Mouse (Mus musculus): ENCODE data around the gene E4f1. TPM values are rescaled to one million over a fixed set of nuclear protein-coding genes. Genes with fewer than 3 reads are reported as not detected.

Gene E4f1
- total RNA-seq, 2 experiments from 2014 or later, result 15.6 to 15.9 TPM

DNA sequence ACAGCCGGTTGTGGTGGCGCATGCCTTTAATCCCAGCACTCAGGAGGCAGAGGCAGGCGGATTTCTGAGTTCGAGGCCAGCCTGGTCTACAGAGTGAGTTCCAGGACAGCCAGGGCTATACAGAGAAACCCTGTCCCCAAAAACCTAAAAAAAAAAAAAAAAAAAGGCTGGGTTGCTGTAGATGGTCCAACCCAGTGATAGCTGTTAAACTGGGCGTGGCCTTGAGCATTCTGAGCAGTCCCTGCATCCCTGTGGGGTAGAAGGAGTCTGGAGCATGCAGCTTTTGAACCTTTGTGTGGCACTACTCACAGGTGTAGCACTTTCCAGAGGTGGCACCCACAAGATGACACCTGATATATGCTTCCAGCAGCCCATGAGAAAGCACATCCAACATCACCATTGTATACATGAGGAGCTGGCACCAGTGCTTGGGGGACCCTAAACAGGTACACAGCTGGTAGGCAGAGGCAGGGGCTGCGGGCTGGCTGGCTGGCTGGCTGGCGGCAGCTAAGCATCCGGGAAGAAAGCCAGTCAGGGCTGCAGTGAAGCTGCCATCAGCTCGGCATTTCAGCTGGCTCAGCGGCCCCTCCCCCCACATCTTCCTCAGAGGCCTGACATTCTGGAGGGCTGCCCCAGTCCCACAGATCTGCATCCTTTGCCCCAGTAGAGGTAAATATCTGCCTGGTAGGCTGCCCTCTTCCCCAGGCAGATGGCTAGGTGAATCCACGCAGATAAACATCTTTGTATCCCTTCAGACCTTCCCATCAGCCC is 15.2 kb upstream of the E4f1 start:
- peak; percentile 38 to 48 for DNase-seq
- intact Hi-C loops (cut with DNase I), result no loop called here

DNA sequence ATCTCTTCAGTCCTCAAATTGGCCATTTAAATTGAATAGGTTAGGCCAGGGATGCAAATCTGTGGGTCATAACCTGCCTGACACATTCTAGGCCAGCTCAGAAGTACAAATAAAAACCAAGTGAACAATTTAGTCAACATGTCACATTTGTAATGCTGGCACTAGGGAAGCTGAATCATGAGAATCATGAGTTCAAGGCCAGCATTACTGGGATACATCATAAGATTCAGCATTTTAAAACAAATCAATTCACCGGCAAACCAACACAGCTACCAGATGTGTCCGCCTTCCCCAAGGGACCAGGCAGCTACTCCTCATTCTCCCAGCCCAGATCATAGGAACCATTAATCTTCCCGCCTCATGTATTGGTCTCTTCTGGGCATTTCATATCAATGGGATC is 13.4 kb upstream of the E4f1 start:
- intact Hi-C loops (cut with DNase I), result loop anchor here (5.0 kb wide), 1 partner anchor 44 kb away; the partner anchor contains the start of gene Traf7

DNA sequence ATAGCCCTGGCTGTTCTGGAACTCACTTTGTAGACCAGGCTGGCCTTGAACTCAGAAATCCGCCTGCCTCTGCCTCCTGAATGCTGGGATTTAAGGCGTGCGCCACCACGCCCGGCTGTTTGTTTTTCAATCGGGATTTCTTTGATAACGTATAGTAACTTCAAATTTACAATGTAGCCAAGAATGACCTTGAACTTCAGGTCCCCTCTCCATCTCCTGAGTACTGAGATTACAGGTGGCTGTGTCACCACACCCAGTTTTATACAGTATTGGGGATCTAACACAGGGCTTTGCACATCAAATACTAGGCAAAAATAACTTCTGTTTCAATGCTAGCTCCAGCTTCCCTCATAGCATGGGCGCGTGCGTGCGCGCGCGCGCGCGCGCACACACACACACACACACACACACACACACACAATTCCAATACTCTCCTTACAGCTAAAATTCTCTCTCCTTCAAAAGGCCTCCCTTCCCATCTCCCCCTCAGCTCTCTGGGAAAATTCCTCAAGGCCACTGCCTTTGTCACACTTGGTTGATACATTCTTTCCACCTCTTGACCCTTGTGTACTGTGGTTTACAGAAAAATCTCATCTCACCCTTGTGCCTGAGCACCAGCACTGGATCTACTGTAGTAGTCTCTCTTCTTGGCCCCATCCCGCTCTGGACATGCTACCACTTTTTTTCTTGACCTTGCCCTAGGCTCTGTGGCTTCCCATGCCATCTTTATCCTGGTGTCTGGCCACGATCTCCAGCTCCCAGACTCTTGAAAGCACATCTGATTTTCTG is 11.1 kb upstream of the E4f1 start:
- intact Hi-C loops (cut with DNase I), result loop anchor here (5.0 kb wide), 1 partner anchor 46 kb away; the partner anchor contains the start of gene Traf7
- DNase-seq, result no peak

More for the DNA sequence above, 13.4 kb upstream of the E4f1 start:
- no peak for DNase-seq

DNA sequence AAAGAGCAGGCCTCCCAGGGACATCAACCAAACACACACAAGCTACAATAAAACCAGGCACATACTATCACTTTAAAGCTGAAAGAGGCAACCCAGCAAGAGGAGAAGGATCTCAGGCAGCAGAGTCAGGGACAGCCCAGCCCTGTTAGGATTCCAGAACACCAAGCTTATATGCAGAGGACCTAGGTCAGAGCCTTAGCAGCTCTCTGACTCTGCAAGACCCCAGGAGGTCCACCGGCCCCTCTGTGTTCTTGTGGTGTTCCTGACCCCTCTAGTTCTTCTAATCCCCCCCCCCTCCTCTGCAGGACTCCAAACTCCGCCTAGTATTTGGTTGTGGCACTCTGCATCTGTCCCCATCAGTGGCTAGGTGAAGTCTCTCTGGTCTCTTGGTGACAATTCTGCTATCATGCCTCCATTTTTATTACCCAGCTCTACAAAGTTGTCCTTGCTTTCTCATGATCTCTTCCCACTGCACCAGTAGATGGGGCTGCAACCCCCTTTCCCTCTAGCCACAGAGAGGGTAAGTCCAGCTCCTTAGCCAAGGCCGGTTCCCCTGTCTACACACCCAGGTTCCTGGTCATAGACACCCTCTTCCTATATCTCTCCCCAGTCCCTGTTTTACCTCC is 10.2 kb upstream of the E4f1 start:
- intact Hi-C loops (cut with DNase I), result loop anchor here (5.0 kb wide), 1 partner anchor 47 kb away; the partner anchor contains the start of gene Traf7
- no peak for DNase-seq

DNA sequence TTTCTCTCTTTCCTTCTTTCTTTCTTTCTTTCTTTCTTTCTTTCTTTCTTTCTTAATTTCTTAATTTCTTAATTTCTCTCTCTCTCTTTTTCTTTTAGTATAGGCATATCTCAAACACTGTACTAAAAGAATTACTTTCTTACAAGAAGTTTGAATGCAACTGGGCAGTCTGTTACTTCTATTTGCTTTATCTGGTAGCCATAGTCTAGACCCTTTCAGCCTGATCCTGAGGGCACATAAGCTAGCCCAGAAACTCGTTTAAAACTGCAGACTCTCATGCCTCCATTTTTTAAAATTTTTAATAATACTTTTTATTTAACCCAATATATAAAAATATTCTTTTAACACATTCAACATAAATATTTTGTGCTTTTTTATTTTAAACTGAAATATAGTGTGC is 9.3 kb upstream of the E4f1 start:
- no peak for DNase-seq
- intact Hi-C loops (cut with DNase I), result loop anchor here (2.0 to 5.0 kb wide), 2 partner anchors 33 to 188 kb away; partner anchors contain the start of gene Zfp598

- intact Hi-C loops (cut with DNase I), result loop anchor here (2.0 to 5.0 kb wide), 2 partner anchors 34 to 188 kb away; partner anchors contain the start of gene Zfp598
- peak; percentile 98 to 99 for DNase-seq
Measured at GRCm38 (mm10) chr17:24478663-24479380, 8.7 kb upstream of the E4f1 start, which contains the start of gene Mlst8. TSS of gene Mlst8 (minus strand) at chr17:24479078.

GRCm38 (mm10) chr17:24477985-24478600 is 8.0 kb upstream of the E4f1 start:
- intact Hi-C loops (cut with DNase I), result loop anchor here (2.0 to 5.0 kb wide), 2 partner anchors 35 to 189 kb away; partner anchors contain the start of gene Zfp598

GRCm38 (mm10) chr17:24477053-24477984 is 7.2 kb upstream of the E4f1 start:
- DNase-seq, result no peak
- intact Hi-C loops (cut with DNase I), result loop anchor here (5.0 kb wide), 1 partner anchor 190 kb away; the partner anchor contains the start of gene Zfp598

More at GRCm38 (mm10) chr17:24477985-24478600, 8.0 kb upstream of the E4f1 start:
- no peak for DNase-seq

DNA sequence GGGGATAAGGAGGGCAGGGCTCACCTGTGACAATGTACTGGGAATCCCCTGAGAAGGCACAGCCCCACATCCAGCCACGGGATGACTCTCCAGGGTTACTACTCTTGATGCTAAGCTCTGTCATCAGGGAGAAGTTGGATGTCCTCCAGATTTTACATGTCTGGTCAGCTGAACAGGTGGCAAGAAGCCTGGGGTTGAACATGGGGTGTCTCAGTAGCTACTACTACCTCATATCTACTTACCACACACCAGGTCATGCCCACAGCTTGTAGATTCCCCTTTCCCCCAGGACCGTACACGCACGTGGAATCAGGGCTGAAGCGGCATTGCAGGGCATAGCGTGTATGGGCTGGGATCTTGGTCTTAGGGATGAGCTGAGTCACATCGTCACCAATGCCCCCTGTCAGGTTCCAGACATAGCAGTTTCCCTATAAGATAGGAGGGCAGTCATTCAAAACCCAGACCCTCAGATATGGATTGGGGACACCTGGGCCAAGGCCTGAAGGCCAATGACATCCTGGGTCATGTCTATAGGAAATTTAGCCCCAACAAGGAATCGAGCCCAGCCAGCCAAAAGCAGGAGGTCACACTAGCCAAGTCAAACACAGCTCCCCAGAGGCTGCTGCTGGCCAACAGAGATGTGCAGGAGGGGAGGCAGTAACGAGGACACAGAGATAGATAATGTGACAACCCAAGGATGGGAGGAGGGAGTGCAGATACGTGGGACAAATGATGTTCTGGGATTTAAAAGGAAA is 6.1 kb upstream of the E4f1 start:
- intact Hi-C loops (cut with DNase I), result loop anchor here (5.0 kb wide), 1 partner anchor 191 kb away; the partner anchor contains the start of gene Zfp598
- DNase-seq, result no peak

GRCm38 (mm10) chr17:24475586-24475985 is 5.5 kb upstream of the E4f1 start:
- intact Hi-C loops (cut with DNase I), result loop anchor here (5.0 kb wide), 1 partner anchor 192 kb away; the partner anchor contains the start of gene Zfp598
- DNase-seq, result no peak

DNA sequence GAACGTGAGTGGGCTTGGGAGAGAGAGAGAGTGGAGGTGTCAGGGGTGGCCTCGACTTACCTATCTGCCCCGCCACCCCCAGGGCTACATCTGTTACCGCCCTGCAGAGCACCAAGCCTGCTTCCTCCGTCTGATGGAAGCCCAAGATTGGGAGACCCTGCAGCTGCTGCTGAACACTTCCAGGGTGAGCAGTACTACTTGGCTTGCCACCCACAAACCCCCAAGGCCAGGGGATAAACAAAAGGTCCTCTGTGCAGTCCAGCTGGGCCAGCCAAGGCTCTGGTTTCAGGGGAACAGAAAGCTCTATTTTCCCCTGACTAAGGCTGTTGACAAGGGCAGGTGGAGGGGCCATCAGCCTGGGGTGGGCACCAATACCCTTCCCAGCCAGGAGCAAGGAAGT is 4.4 kb upstream of the E4f1 start:
- DNase-seq, result no peak
- intact Hi-C loops (cut with DNase I), result no loop called here

DNA sequence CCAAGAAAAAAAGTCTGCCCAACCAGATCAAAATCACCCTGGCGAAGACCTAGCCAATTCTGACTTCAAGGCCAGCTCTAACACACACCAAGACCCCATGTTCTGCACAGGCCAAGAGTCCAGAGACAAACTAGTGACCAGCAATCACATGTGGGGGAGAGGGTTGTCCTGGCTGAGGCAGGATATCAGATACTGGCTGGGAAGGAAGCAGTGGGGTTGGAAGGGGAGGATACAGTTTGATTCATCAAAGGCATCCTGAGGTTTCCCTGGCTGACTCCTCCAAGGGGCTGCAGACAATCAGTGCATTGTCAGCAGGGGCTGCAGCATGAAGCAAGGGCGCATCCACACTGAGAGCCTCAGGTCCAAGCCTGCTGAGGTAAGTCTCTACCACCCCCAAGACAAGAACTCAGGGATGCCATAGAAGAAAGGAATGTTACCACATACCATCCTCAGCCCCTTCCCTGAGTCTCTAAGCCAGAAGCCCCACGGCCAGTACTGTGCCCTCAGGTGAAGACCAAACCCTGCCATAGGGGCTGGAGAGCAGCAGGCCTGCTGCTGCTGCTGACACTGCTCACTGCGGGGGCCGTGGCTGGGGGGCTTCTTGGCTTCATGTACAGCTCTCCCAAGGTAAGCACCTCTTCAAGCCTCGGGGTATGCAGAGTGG is 3.6 kb upstream of the E4f1 start, which contains the start of gene Bricd5:
Gene Bricd5 (plus strand): TSS at position 273 of the 664 bp plus-strand sequence.
- DNase-seq, result no peak
- intact Hi-C loops (cut with DNase I), result no loop called here

DNA sequence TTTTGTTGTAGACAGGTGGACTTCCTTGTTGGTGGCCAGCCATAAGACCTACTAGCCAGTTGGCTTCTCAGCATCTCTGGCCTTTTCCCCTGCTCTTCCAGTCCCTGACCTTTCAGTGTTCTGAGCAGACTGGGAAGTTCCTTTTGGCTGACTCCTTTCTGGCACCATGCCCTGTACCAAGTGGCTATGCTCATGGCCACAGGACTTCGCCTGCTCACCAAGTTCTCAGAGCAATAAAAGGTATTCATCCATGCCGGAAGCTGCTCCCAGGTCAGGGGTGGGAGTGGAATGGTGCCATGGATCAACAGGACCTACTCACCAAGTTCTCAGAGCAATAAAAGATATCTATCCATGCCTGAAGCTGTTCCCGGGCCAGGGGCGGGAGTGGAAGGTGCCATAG is 2.4 kb upstream of the E4f1 start:
- DNase-seq, result peak; percentile 69 to 70

GRCm38 (mm10) chr17:24470701-24471527 is 801 bp upstream of the E4f1 start:
- DNase-seq, result no peak
- intact Hi-C loops (cut with DNase I), result no loop called here

More for the DNA sequence above, 2.4 kb upstream of the E4f1 start:
- intact Hi-C loops (cut with DNase I), result no loop called here

GRCm38 (mm10) chr17:24469336-24469909 is 690 bp downstream of the E4f1 start:
- intact Hi-C loops (cut with DNase I), result no loop called here
- DNase-seq, result no peak

All from heart, postnatal 10 days (tissue).